Mouse (Mus musculus): ENCODE results near the gene Cd200r2. TPM values are rescaled to one million over a fixed set of nuclear protein-coding genes. Genes with fewer than 3 reads are reported as not detected.
"Not testable (repeated sequence)": the region's sequence is repeated elsewhere in the genome, so short reads cannot be mapped to it uniquely, and the experiment has no call there.

The Cd200r2 gene
- polyA plus RNA-seq (2016; fragmentation: Nextera tagmentation; extraction: Ambion mirVana), result not detected in 2 replicates

GRCm38 (mm10) chr16:44866797-44867196 lies at the start of gene Cd200r2:
Gene Cd200r2, plus strand, starts transcription at chr16:44867097.
- Histone ChIP-seq H3K36me3 (no peaks in the 10 kb centered on the region), H3K9ac (replicated peaks) (no peak within 1 kb of the TSS), H3K27me3 (no peaks in the 10 kb centered on the region), H3K4me3 (no peak within 1 kb of the TSS), H3K4me1 (no peaks in the 10 kb centered on the region), H3K9me3 (no peaks in the 10 kb centered on the region), H3K4me2 (replicated peaks) (no peak within 1 kb of the TSS), H3K27ac (replicated peaks) (no peak within 1 kb of the TSS)
- ATAC-seq (ENCODE audit: low FRiP score, low read depth), result no peak
- 96% methylated on average over 2 of the region's 2 CpGs for WGBS

- Histone ChIP-seq H3K36me3 (no peaks in the 10 kb centered on the region), H3K27me3 (no peaks in the 10 kb centered on the region), H3K4me2 (replicated peaks) (no peak overlapping the region), H3K27ac (replicated peaks) (no peak overlapping the region), H3K4me3 (no peak overlapping the region), H3K4me1 (no peaks in the 10 kb centered on the region), H3K9ac (replicated peaks) (no peak overlapping the region), H3K9me3 (no peaks in the 10 kb centered on the region)
- no peak for ATAC-seq (ENCODE audit: low FRiP score, low read depth)
- WGBS, result 34% methylated on average over 1 of the region's 1 CpGs
Observed at GRCm38 (mm10) chr16:44818010-44818409, 48.9 kb upstream of the Cd200r2 start.

GRCm38 (mm10) chr16:44820545-44820944 lies 46.4 kb upstream of the Cd200r2 start:
- no peak overlapping the region for H3K27ac ChIP-seq (replicated peaks)
- ATAC-seq (ENCODE audit: low FRiP score, low read depth), result no peak
- no peaks in the 10 kb centered on the region for H3K27me3 ChIP-seq

GRCm38 (mm10) chr16:44832286-44832685 lies 34.6 kb upstream of the Cd200r2 start:
- Histone ChIP-seq H3K9me3 (no peaks in the 10 kb centered on the region), H3K4me1 (no peaks in the 10 kb centered on the region), H3K9ac (replicated peaks) (no peak overlapping the region), H3K4me2 (replicated peaks) (no peak overlapping the region), H3K4me3 (no peak overlapping the region), H3K27me3 (no peaks in the 10 kb centered on the region), H3K36me3 (no peaks in the 10 kb centered on the region), H3K27ac (replicated peaks) (no peak overlapping the region)
- WGBS, result 83% methylated on average over 3 of the region's 3 CpGs
- ATAC-seq (ENCODE audit: low FRiP score, low read depth), result no peak

More at GRCm38 (mm10) chr16:44820545-44820944, 46.4 kb upstream of the Cd200r2 start:
- Histone ChIP-seq H3K36me3 (no peaks in the 10 kb centered on the region), H3K9ac (replicated peaks) (no peak overlapping the region), H3K9me3 (no peaks in the 10 kb centered on the region), H3K4me3 (no peak overlapping the region), H3K4me2 (replicated peaks) (no peak overlapping the region), H3K4me1 (no peaks in the 10 kb centered on the region)
- 80% methylated on average over 4 of the region's 4 CpGs for WGBS

GRCm38 (mm10) chr16:44833189-44833588 lies 33.7 kb upstream of the Cd200r2 start:
- H3K27ac ChIP-seq (replicated peaks); H3K4me2 ChIP-seq (replicated peaks); H3K4me3 ChIP-seq; H3K36me3 ChIP-seq; H3K9ac ChIP-seq (replicated peaks); H3K4me1 ChIP-seq; H3K27me3 ChIP-seq; ATAC-seq (ENCODE audit: low FRiP score, low read depth); H3K9me3 ChIP-seq: not testable (repeated sequence)
- 47% methylated on average over 2 of the region's 2 CpGs for WGBS

GRCm38 (mm10) chr16:44875178-44875577 lies 8.3 kb downstream of the Cd200r2 start:
- Histone ChIP-seq H3K4me2 (replicated peaks) (no peak overlapping the region), H3K36me3 (no peaks in the 10 kb centered on the region), H3K4me1 (no peaks in the 10 kb centered on the region), H3K9me3 (no peaks in the 10 kb centered on the region), H3K4me3 (no peak overlapping the region), H3K9ac (replicated peaks) (no peak overlapping the region), H3K27me3 (no peaks in the 10 kb centered on the region), H3K27ac (replicated peaks) (no peak overlapping the region)
- 82% methylated on average over 1 of the region's 1 CpGs for WGBS
- ATAC-seq (ENCODE audit: low FRiP score, low read depth), result no peak

- 69% methylated on average over 5 of the region's 5 CpGs for WGBS
Observed at GRCm38 (mm10) chr16:44876625-44877024, 9.7 kb downstream of the Cd200r2 start.

GRCm38 (mm10) chr16:44877595-44877994 lies 10.7 kb downstream of the Cd200r2 start:
- H3K9ac ChIP-seq (replicated peaks), result no peak overlapping the region
- no peak overlapping the region for H3K27ac ChIP-seq (replicated peaks)
- 84% methylated on average over 6 of the region's 6 CpGs for WGBS
- H3K27me3 ChIP-seq, result no peaks in the 10 kb centered on the region
- no peak overlapping the region for H3K4me2 ChIP-seq (replicated peaks)
- no peaks in the 10 kb centered on the region for H3K4me1 ChIP-seq
- no peaks in the 10 kb centered on the region for H3K36me3 ChIP-seq
- ATAC-seq (ENCODE audit: low FRiP score, low read depth), result no peak
- H3K9me3 ChIP-seq, result no peaks in the 10 kb centered on the region
- no peak overlapping the region for H3K4me3 ChIP-seq

More at GRCm38 (mm10) chr16:44876625-44877024, 9.7 kb downstream of the Cd200r2 start:
- Histone ChIP-seq H3K4me1 (no peaks in the 10 kb centered on the region), H3K27me3 (no peaks in the 10 kb centered on the region), H3K4me2 (replicated peaks) (no peak overlapping the region), H3K9ac (replicated peaks) (no peak overlapping the region), H3K9me3 (no peaks in the 10 kb centered on the region), H3K4me3 (no peak overlapping the region), H3K36me3 (no peaks in the 10 kb centered on the region), H3K27ac (replicated peaks) (no peak overlapping the region)
- no peak for ATAC-seq (ENCODE audit: low FRiP score, low read depth)

GRCm38 (mm10) chr16:44890814-44891213 lies 23.9 kb downstream of the Cd200r2 start:
- Histone ChIP-seq H3K4me1 (no peaks in the 10 kb centered on the region), H3K36me3 (no peaks in the 10 kb centered on the region), H3K27ac (replicated peaks) (no peak overlapping the region), H3K9me3 (no peaks in the 10 kb centered on the region), H3K27me3 (no peaks in the 10 kb centered on the region), H3K4me2 (replicated peaks) (no peak overlapping the region), H3K9ac (replicated peaks) (no peak overlapping the region), H3K4me3 (no peak overlapping the region)
- 64% methylated on average over 1 of the region's 1 CpGs for WGBS
- ATAC-seq (ENCODE audit: low FRiP score, low read depth), result no peak

- H3K27me3 ChIP-seq, result no peaks in the 10 kb centered on the region
- H3K4me2 ChIP-seq (replicated peaks), result no peak overlapping the region
- H3K9ac ChIP-seq (replicated peaks), result no peak overlapping the region
- no peaks in the 10 kb centered on the region for H3K9me3 ChIP-seq
- no peaks in the 10 kb centered on the region for H3K4me1 ChIP-seq
- H3K27ac ChIP-seq (replicated peaks), result no peak overlapping the region
- H3K4me3 ChIP-seq, result no peak overlapping the region
- ATAC-seq (ENCODE audit: low FRiP score, low read depth), result no peak
- no peaks in the 10 kb centered on the region for H3K36me3 ChIP-seq
- WGBS, result 88% methylated on average over 1 of the region's 1 CpGs
Observed at GRCm38 (mm10) chr16:44932016-44932415, 65.1 kb downstream of the Cd200r2 start.

- H3K4me1 ChIP-seq, result no peaks in the 10 kb centered on the region
- H3K4me3 ChIP-seq, result no peak within 1 kb of the TSS
- WGBS, result 91% methylated on average over 3 of the region's 3 CpGs
- no peak within 1 kb of the TSS for H3K4me2 ChIP-seq (replicated peaks)
- no peaks in the 10 kb centered on the region for H3K27me3 ChIP-seq
- H3K36me3 ChIP-seq, result no peaks in the 10 kb centered on the region
- no peak for ATAC-seq (ENCODE audit: low FRiP score, low read depth)
- no peak within 1 kb of the TSS for H3K27ac ChIP-seq (replicated peaks)
- H3K9ac ChIP-seq (replicated peaks), result no peak within 1 kb of the TSS
- no peaks in the 10 kb centered on the region for H3K9me3 ChIP-seq
Observed at GRCm38 (mm10) chr16:44943468-44943867, 76.6 kb downstream of the Cd200r2 start, which contains the start of gene Cd200r3. Gene Cd200r3, plus strand, starts transcription at chr16:44943678.

GRCm38 (mm10) chr16:44951360-44952114 lies 84.6 kb downstream of the Cd200r2 start:
- 73% methylated on average over 4 of the region's 4 CpGs for WGBS
- ATAC-seq (ENCODE audit: low FRiP score, low read depth), result no peak
- H3K9ac ChIP-seq (replicated peaks), result no peak overlapping the region

More at GRCm38 (mm10) chr16:44951360-44952114, 84.6 kb downstream of the Cd200r2 start:
- H3K9me3 ChIP-seq, result no peaks in the 10 kb centered on the region
- no peak overlapping the region for H3K4me2 ChIP-seq (replicated peaks)
- H3K27me3 ChIP-seq, result no peaks in the 10 kb centered on the region
- no peak overlapping the region for H3K4me3 ChIP-seq
- no peaks in the 10 kb centered on the region for H3K4me1 ChIP-seq
- H3K36me3 ChIP-seq, result no peaks in the 10 kb centered on the region
- no peak overlapping the region for H3K27ac ChIP-seq (replicated peaks)
